ENCODE assay signal across 15 mouse cellular contexts in the genomic region with DNA sequence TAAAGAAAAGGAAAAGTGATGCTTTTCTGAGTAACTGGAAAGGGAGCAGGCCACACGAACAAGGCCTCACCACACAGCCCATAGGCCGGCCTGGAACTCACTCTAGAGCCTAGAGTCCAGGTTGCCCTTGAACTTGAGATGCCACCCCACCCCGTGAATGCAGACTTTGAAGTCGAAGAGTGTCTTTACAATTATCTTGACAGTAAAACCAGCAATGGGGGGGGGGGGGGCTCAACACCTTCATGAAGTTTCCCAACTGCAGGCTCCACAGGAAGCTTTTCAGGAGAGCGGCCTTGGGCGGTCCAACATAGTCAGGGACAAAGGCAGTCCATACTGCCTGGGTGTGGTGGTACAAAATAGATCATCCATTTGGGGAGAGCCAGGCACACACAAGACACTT.
"Had no signal": no experiment of that assay in that cellular context is flagged by ENCODE, and none has a peak within 500 bp of the region (broad histone marks: within the 10 kb centered on the region; RNA-seq: fewer than 3 reads in every experiment).

No protein-coding gene starts in this region.

- H3K4me3 ChIP-seq: left cerebral cortex, adult 2 months; limb, embryonic 12.5 days; midbrain, embryonic 12.5 days; neural tube, embryonic 13.5 days; stomach, embryonic 15.5 days had no signal

- H3K9ac ChIP-seq: limb, embryonic 12.5 days; liver, embryonic 14.5 days; midbrain, embryonic 12.5 days; neural tube, embryonic 13.5 days; stomach, embryonic 15.5 days had no signal

- H3K36me3 ChIP-seq: limb, embryonic 12.5 days; midbrain, embryonic 12.5 days; neural tube, embryonic 13.5 days; stomach, embryonic 15.5 days had no signal

- H3K9me3 ChIP-seq: midbrain, embryonic 12.5 days; neural tube, embryonic 13.5 days; stomach, embryonic 15.5 days had no signal

- H3K4me2 ChIP-seq: limb, embryonic 12.5 days; midbrain, embryonic 12.5 days; neural tube, embryonic 13.5 days; stomach, embryonic 15.5 days had no signal

- H3K27me3 ChIP-seq: limb, embryonic 12.5 days; midbrain, embryonic 12.5 days; neural tube, embryonic 13.5 days; stomach, embryonic 15.5 days had no signal

- H3K27ac ChIP-seq: left cerebral cortex, adult 2 months; limb, embryonic 12.5 days; liver, embryonic 14.5 days; midbrain, embryonic 12.5 days; neural tube, embryonic 13.5 days; stomach, embryonic 15.5 days had no signal

- ATAC-seq: midbrain, embryonic 16.5 days had no signal

- DNase-seq: kidney, adult 9 months; kidney, postnatal 36 days; lung, adult 18-20 months; retina, postnatal 1 day; right cerebral cortex, postnatal 4 days; spleen, adult 18-20 months; thymus, adult 2 months; thymus, postnatal 36 days had no signal
